Mouse (Mus musculus) yolk sac, embryonic 10.5 days (tissue): ENCODE data around the gene Bex3.

ENCODE experiments used
- DNase-seq: peaks from one replicate; pipeline ENCODE4 v3.0.0-alpha.2; 2017; ENCODE audit warnings: low spot score

Bex3 gene

DNA sequence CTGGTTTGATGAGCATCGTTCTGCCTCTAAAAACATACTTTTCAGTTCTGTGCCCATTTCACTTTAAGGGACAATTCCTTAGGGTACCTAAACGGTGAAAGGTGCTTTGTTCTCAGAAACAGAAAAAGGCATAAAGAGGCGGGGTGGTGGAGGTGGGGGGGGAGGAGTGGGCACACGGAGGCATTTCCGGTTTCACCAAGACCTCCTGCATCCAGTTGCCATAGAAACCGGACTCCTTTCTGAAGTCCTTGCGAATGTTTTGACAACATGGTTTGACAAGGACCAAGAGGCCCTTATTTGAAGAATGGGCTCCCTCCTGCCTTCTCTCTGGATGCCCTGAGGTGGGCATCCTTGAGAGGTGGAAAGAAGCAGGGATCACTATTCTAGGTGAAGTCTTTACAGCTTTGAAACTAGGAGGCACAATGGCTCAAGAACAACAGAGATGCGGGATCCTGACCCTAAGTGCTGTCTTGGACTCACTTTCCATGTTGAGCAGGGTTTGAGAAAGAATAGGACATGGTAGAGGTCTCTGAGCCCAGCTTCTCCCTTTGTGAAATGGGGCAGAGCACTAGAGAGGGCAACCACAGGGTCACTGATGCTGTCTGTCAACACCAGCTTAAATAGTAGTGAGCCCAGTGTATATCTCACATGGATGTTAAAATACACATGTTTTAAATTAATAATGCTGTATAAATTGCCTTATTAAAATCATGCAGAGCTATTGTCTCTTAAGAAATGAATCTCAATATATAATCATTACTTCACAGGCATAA is 43.9 kb downstream of the Bex3 start:
- no peak for DNase-seq

DNA sequence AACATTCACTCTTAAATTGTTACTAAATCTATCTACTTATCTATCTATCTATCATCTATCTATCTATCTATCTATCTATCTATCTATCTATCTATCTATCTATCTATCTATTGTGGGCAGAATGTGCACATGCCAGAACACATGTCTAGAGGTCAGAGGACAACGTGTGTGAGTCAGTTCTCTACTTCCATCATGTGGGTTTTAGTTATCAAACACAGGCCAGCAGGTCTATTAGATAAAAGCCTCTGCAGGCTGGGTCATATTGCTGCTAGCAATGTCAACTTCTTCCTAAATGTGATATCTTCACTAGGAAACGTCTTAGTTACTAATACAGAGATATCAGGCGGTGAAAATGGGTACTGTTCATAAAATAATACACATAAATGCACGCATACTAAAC is 49.9 kb downstream of the Bex3 start:
- no peak for DNase-seq
